ENCODE assay signal across 28 mouse cellular contexts in genomic region chr14:96871969-96872368, GRCm38 (mm10).
"Had no signal": no experiment of that assay in that cellular context is flagged by ENCODE, and none has a peak within 500 bp of the region (broad histone marks: within the 10 kb centered on the region; RNA-seq: fewer than 3 reads in every experiment).

No protein-coding gene starts in this region.

- H3K4me3 ChIP-seq: embryonic facial prominence, embryonic 10.5 days; embryonic facial prominence, embryonic 12.5 days; embryonic facial prominence, embryonic 13.5 days; embryonic facial prominence, embryonic 15.5 days; erythroblast, embryonic 14.5 days; forebrain, embryonic 10.5 days; forebrain, embryonic 12.5 days; forebrain, embryonic 13.5 days; forebrain, embryonic 15.5 days; gastrocnemius, adult 2 months; heart, adult 2 months had no signal

- H3K4me1 ChIP-seq: embryonic facial prominence, embryonic 10.5 days; embryonic facial prominence, embryonic 12.5 days; embryonic facial prominence, embryonic 13.5 days; embryonic facial prominence, embryonic 15.5 days; forebrain, embryonic 10.5 days; forebrain, embryonic 12.5 days; forebrain, embryonic 13.5 days; forebrain, embryonic 15.5 days had no signal

- DNase-seq: cerebellum, adult 2 months; cerebellum, adult 8-10 months; cerebellum, adult 9-10 months; cerebellum, adult 9-11 months; cerebellum, postnatal 10 days; cerebellum, postnatal 14 days; cerebellum, postnatal 25 days; cerebellum, postnatal 36 days; embryo, embryonic 11 days; forebrain, postnatal 0 days; gastrocnemius, adult 2 months; gastrocnemius, postnatal 10 days; gastrocnemius, postnatal 14 days; gastrocnemius, postnatal 25 days; gastrocnemius, postnatal 36 days; heart, adult 18-20 months; heart, adult 2 months had no signal

- H3K4me2 ChIP-seq: embryonic facial prominence, embryonic 12.5 days; embryonic facial prominence, embryonic 13.5 days; embryonic facial prominence, embryonic 15.5 days; forebrain, embryonic 12.5 days; forebrain, embryonic 13.5 days; forebrain, embryonic 15.5 days had no signal

- H3K36me3 ChIP-seq: embryonic facial prominence, embryonic 10.5 days; embryonic facial prominence, embryonic 12.5 days; embryonic facial prominence, embryonic 13.5 days; embryonic facial prominence, embryonic 15.5 days; forebrain, embryonic 10.5 days; forebrain, embryonic 12.5 days; forebrain, embryonic 15.5 days had no signal

- H3K27me3 ChIP-seq: embryonic facial prominence, embryonic 12.5 days; embryonic facial prominence, embryonic 13.5 days; embryonic facial prominence, embryonic 15.5 days; forebrain, embryonic 12.5 days; forebrain, embryonic 13.5 days; forebrain, embryonic 15.5 days had no signal

- ATAC-seq: forebrain, embryonic 13.5 days; forebrain, embryonic 14.5 days; forebrain, embryonic 15.5 days; forebrain, embryonic 16.5 days; forebrain, postnatal 0 days had no signal

- H3K9ac ChIP-seq: embryonic facial prominence, embryonic 12.5 days; embryonic facial prominence, embryonic 13.5 days; embryonic facial prominence, embryonic 15.5 days; forebrain, embryonic 12.5 days; forebrain, embryonic 13.5 days; forebrain, embryonic 15.5 days; forebrain, postnatal 0 days had no signal

- H3K27ac ChIP-seq: embryonic facial prominence, embryonic 10.5 days; embryonic facial prominence, embryonic 12.5 days; embryonic facial prominence, embryonic 13.5 days; embryonic facial prominence, embryonic 15.5 days; forebrain, embryonic 10.5 days; forebrain, embryonic 12.5 days; forebrain, embryonic 13.5 days; forebrain, embryonic 15.5 days; gastrocnemius, adult 2 months; heart, adult 2 months had no signal

- H3K9me3 ChIP-seq: embryonic facial prominence, embryonic 10.5 days; embryonic facial prominence, embryonic 12.5 days; embryonic facial prominence, embryonic 13.5 days; embryonic facial prominence, embryonic 15.5 days; forebrain, embryonic 10.5 days; forebrain, embryonic 12.5 days; forebrain, embryonic 13.5 days; forebrain, embryonic 15.5 days had no signal
